Mouse (Mus musculus): ENCODE data around the gene Cyfip2.

- no peak for TF ChIP-seq EP300 (IDR thresholded peaks at IDR 0.05; ENCODE audit: low read depth)
- TF ChIP-seq CTCF (IDR thresholded peaks at IDR 0.05; ENCODE audit: low read depth), result no peak
Measured at GRCm38 (mm10) chr11:46217686-46218085, 95.0 kb downstream of the Cyfip2 start.

Data from liver, postnatal 0 days (tissue).